Mouse (Mus musculus) c-Kit-positive CD71-positive TER-119-negative erythroid progenitor cells, embryonic 14.5 days (primary cell): ENCODE measurements around the gene 1810062G17Rik.

ENCODE experiments used
- DNase-seq: peaks from one replicate; pipeline ENCODE4 v3.0.0-alpha.2; 2013; ENCODE audit warnings: low read depth

The 1810062G17Rik gene

DNA sequence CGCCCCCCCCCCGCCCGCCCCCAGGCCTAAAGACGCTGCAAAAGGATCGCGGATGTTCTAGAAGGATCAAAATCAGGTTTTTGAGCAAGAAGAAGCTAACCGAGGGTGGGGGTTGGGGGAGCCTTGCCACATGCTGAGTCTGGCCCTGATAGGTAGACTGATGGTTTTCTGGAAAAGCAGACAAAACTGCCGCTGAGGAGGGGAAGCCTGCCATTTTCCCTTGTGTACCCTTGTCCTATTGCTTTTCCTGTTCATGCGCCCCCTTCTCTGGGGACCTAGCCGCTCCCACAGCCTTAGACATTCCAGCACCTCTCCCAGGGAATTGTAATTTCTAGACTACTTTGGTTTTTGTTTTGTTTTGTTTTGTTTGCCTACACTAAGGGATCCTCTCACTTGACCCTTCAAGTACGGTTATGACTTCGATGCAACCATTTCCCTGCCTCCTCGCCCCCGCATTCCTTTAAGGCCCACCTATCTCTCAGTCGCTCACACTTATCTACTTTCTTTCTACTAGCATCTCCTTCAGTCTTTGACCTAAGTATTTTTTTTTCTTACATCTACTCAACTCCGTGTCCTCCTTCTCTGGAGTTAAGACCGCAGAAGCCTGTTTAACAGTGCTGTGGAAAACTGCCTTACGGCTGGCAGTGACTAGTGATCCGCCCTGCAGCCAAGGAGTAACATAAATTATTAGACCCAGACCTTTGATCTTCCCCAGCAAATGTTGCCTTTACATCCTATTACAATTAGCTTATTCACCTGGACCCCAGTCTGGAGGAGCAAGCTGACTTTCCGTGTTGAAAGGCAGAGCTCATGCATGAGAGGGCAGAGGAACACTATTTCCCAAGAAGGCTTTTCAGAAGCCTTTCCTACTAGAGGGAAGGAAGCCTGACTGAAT lies 771 bp downstream of the 1810062G17Rik start:
- no peak for DNase-seq

DNA sequence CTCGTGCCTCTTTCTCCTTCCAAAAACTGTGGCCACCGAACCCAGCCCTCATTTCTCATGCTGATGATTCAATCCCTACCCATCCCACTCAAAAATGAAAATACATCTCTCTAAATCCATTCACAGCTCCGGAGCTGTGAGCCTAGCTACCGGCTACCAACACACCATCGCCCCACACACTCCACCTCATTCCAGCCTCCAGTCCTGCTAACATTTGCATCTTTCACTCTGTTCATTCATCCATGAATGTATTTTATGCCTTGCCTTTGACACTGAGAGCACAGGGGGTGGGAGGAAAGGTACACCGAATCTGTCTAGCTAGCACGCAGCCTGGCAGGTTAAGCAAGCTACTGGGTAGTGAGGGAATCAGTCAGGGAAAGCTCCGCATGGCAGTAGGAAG lies 3.0 kb downstream of the 1810062G17Rik start:
- no peak for DNase-seq

DNA sequence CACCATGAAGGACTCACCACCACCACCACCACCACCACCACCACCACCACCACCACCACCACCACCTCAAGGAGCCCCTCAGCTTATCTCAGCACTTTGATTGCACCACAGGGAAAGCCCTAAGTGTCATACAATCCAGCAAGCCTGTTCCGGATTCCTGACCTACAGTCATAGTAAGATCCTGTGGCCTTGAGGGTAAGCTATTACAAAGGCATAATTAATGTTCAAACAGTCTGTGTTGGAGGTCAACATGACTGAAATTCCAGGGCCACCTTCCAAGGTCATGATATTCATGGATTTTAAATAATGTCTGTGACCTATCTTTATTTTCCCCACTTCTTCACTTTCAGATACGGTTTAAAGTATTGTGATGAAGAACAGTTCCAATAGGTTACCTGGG lies 4.7 kb downstream of the 1810062G17Rik start:
- DNase-seq: no peak

DNA sequence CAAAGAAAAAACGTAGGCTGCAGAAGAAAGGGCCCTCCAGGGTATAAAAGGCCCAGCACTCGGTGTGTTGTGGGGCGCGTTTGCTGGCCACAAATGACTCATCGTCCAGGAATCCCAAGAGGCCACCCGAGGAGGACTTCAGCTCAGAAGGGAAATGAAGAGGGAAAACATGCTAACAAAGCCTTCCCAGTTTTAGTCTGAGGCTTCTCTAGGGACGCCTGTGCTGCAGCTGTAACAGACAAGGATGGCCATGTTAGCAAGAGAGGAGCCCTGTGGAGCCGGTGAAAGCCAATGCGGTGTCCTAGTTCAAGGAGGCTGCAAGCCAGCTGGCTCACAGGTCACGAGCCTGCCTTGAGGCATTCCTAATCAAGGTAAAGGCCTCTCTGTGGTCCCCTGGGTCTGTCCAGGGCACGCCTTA lies 6.0 kb downstream of the 1810062G17Rik start:
- DNase-seq: no peak

DNA sequence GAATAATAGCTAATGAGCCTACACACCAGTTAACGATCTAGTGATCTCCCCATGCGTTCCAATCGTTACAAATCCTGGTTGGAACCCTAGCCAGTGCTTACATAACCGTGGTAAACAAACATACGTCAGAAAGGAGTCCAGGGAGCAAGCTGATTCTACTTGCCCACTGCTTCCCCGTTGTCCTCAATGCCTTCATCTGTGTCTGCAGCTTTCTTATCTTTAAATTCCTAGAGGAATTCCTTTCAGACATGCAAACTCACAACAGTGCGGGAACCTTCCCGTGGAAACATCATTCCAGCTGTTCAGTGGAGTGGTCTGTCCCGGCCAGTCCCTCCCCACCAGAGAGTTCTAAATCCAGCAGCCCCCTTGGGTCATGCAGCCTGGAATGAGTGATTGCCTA lies 7.2 kb downstream of the 1810062G17Rik start:
- DNase-seq: no peak

DNA sequence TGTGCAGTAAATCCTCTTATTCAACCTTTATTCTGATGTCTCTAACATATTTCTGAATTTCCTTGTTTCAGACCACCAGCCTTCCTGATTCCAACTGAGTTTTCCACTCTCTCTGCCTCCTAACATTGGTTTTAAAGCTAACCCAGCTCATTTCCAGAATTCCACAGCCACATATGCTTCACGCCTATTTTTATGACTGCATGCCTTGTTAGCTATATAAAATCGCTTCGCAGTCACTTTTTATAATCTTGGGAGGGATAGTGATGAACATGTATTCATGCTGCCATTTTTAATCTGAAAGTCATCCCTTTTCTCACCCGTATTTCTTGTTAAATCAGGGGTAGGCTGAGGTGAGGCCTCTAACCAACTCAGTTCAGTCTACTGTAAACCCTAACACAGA lies 8.6 kb downstream of the 1810062G17Rik start:
- no peak for DNase-seq

DNA sequence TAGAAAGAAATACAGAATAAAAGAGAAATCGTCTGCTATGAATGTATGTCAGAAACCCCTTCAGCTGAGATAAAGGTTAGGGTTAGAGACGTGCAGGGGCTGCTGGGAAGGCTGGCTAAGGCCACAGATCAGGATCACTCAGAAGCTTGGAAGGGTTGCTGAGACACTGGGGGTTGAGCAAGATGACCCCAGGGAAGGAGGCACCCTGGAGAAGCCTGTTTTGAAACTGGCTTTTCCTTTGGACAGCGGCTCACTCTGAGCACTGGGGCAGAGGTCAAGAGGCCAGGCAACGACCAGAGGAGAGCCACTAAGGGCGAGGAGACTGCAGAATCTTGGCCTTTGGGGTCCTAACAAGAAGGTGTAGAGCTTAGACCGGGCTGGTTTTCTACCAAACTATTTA lies 10.4 kb downstream of the 1810062G17Rik start:
- DNase-seq: no peak

DNA sequence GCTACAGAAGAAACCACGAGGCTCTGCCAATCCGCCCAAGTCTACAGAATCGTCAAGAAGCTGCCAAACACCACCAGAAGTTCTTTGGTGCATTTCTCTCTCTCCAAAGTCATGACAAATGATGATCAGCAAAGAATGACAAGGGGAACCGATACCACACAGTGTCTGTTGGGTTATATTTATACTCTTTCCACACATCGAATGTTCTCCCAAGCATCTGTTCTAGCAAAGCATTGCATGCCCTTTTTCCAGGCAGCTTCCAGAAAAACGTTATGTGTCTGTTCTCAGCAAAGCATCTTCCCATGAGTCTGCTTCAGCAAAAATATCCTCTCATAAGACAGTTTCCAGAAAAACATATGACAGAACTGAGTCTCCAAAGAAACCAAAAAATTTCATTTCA lies 11.1 kb downstream of the 1810062G17Rik start:
- DNase-seq: no peak

DNA sequence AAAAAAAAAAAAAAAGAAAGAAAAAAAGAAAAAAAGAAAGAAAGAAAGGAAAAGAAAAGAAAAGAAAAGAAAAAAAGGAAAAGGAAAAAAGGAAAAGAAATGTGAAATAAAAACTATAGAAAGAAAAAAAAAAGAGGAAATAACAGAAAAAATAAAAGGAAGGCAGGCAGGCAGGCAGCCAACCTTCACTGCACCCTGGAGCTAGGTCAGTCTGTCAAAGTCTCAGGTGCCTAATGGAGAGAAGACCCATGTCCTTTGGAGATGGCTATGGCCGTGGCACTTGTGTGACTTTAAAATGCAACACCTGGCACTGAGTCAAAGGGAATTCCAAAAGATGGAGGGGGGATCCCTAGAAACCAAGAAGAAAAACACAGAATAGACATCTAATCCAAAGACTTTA lies 12.6 kb downstream of the 1810062G17Rik start:
- no peak for DNase-seq

DNA sequence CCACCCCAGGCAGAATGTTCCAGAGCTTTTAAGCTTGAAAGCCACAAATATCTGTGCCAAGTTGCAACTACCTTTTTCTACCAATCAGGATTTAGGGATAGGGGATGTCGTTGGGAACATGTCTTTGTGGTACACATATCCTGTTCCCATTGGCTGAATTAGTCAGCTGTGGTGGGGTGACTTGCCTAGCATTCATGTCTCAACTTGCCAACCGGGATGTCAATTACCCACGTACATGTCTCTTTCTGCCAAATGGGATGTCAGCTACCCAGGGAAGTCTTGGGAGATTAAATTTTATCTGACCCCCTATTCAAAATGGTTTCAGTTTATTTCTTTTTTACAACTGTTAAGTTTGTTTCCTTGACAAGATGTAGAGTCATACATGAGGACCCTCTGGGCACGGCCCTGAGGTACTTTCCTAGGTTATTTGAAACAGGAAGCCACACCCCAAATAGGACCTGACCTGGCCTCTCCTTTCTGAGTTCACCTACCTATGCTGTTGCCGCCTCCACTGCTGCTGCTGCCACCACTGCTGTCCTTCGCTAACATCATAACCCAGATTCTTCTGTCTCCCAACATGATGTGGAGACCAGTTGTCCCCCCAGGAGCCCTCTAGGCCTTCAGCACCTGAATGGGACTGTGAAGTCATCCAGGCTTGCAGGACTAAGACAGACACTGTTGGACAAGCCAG lies 13.3 kb downstream of the 1810062G17Rik start:
- DNase-seq: no peak

DNA sequence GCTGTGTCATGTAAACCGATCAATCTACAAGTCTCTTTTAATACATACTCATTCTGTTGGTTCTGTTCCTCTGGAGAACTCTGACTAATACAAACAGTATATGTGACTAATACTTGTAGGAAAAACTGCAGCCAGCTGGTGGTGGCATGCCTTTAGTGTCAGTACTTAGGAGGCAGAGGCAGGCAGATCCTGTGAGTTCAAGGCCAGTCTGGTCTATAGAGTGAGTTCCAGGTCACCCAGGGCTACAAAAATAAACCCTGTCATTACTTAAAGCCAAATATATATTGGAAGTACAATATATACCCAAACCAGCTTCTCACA lies 13.8 kb downstream of the 1810062G17Rik start:
- DNase-seq: no peak

DNA sequence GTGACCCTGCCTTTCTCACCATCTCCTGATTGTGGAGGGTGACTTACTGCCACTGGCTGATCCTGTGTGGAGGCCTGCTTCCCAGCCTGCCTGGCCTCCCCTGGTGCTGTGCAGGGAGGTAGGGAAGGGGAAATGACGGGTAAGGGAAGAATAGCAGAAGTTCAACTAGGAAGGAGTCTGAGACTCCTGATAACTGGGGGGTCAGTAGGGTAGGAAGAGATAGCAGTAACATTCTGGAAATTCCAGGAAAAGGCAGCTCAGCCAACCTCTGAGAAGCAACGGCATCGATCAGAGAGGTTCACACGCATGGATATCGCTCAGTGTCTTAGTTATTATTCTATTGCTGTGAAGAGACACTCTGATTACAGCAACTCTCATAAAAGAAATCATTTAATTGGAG lies 15.8 kb downstream of the 1810062G17Rik start:
- no peak for DNase-seq

DNA sequence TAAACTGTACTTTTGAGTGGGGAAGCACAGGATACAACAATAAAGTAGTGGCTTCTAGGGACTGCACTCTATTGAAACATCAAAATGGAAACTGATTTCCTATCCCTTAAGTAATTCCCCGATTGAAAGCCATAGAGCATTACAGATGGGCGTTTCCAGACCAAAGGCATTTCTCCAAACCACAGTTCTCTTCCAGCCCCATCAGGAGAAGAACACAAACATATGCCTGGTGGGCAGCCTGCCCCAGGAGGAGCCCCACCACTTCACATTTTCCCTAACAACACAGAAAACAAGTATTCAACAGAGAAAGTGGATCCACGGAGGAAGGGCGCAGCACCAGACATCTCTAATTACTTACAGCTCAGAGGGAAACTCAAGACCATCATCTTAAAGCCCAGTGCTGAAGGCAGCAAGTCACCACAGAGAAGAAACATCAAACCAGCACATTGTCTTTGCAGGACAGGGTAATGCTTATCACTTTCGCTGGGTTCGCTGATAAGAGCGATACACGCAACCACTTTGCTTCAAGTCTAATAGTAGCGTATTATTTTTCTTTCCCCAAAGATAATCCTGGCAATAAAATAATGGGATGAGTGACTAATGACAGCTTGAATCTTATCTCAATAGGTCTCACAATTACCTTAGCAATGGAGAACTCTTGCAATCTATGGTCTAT lies 17.1 kb downstream of the 1810062G17Rik start:
- no peak for DNase-seq

DNA sequence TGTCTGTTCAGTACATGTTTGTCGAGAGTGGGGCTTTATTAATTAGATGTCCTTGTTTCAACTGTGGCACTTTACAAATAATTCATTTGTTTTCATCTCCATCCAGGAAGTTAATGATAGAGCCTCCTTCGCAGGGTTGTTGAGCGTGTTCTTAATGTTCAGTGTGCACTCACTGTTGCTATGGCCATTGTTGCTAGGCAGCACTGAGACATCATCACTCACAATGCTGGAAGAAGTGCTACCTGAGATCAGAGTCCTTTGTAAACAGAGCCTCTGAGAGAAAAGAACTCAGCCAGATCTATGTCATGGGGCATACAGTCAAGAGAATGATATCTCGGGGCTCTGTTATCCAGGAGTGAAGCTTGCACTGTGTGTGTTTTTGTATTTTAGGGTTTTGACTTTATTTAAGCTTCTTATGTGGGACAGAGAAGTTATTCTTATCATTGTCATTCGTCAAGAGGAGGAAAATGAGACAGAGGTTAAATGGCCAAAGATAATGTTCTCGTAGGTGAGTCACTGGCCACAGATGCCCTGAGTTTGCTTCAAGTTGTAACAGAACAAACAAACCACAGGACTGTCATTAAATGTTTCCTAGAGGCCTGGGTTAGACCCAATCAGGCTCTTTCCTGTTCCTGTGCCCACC lies 18.0 kb downstream of the 1810062G17Rik start:
- no peak for DNase-seq

DNA sequence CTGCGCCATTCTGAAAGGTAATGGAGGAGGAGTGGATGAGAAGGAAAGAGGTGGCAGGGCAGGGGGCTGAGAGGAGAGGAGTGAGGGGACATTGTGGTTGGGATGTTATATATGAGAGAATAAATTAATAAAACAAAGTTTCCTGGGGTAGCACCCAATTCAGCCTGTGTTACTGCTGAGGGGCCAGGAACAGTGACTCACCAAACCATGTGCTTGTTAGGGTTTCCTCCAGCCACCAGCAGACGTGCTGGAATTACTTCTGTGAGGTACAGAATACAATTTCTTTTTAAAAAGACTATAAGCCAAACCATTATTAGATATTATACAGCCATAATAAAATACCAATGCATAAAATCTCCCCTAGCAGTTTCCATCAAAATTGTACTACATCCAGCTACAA lies 18.9 kb downstream of the 1810062G17Rik start:
- no peak for DNase-seq

DNA sequence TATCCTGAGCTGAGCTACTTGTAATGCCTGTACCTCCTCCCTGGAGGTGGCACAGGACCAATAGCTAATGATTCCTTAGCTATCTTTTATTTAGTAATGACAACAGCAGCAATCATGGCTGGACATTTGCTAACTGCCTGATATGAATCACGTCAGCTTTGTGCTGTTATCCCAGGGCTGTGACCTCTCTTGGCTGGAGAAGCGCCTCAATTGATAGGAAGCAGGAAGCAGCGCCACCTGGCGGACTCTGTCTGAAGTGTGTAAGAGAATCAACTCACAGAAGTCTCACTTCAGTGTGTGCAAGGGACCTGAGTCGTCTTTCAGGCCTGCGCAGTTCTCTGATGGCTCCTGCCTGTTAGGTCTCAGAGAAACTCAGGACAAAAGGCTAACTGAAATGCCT lies 19.7 kb downstream of the 1810062G17Rik start:
- peak; percentile 61 for DNase-seq

DNA sequence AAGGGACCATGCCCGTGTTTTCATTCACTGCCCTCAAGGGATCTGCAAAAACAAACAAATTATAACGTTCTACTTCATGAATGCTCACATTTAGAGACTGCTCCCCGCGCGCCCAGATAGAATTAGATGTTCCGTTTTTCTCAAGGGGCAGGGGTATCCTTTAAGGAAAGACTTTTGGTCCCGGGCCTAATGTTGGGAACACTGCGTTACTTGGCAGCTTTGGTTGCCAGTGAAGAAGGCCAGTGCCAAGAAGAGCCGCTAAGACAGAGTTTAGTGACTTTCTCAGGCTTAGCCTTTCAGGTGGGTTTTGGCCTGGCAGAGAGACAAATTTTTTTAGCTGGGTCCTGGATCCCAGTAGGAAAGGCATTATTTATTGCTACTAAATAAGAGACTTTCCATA lies 20.5 kb downstream of the 1810062G17Rik start:
- no peak for DNase-seq

DNA sequence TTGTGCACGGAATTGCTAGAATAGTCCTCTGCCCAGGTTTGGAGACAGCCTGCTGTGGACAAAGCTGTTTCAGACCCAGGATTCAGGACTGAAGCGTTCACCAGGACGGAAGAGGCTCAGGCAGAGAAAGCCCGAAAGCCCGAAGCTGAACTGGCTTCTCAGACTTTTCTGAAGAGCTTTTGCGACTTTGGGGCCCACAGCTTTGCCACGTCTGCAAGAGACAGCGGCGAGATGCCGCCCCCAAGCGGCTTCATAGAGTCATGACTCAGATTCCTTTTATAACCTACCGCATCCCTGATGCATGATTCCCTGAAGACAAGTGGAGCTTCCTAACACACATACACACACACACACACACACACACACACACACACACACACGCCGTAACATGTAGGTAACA lies 21.0 kb downstream of the 1810062G17Rik start:
- DNase-seq: peak; percentile 35

DNA sequence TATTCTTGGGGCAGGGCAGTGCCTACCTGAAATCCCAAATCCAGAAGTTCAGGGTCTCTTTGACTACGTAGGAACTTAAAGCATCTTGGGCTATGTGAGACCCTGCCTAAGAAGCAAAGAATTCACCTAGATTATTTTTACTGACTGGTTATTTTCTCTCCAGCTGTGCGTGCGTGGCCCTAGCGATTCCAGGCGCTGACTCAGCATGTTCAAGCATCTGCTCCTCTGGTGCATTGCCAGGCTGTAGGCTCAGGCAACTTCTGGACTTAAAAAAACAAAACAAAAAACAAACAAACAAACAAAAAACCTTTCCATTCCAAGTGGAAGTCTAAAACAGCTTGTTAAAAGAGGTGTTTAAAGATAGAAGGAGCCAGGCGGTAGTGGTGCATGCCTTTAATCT lies 22.5 kb downstream of the 1810062G17Rik start:
- no peak for DNase-seq

DNA sequence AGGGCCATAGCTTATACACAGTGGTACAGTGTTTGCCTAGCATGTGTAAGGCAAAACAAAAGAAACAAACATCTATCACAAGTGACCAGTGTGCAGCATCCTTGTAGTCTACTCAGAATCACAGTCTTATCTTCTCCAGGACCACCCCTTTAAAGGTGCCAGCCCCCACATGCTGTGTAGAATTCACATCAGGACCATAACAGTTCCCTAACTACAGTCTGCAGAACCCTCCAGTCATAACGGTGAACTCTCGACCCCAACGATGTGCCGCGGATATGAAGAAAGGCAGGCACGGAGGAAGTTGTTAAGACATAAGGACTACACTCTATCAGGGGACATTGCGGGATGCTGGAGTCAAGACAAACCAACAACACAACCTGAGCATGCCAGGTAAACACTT lies 23.7 kb downstream of the 1810062G17Rik start:
- DNase-seq: no peak

DNA sequence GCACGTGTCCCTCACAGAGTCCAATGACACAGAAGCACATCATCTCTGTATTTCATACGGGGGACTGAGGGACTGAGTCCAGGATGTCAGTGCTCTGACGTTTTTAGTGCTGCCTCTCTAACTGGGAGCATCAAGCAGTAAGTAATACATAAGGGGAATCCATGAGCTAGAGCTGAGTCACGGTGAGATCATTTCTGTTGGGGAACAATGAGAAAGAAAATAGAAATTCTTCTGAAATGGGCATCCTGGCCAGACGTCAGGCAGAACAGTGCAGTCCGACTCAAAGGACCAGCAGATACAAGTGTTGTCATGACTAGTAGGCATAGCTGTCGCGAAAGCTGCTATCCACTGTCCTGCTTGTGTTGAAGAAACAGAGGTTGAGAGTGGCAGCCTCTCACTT lies 25.2 kb downstream of the 1810062G17Rik start:
- no peak for DNase-seq

DNA sequence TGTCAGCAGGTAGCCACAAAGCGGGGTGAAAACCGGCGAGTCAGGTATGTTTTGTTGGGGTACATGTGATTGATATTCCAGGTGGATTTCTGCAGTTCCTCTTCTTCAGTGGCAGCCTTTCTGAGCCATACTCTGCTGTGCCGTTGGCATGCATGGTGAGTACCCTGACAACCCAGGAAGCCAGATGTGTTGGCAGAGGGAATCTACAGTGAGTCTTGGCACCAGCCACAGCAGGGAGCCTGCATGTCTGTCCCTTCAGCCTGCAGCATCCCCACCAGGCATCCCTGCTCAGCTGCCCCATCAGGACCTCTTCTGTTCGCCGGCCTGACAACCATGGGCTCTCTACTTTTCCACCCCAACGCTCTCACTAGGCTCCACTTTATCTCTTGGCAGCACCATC lies 25.8 kb downstream of the 1810062G17Rik start:
- DNase-seq: no peak

DNA sequence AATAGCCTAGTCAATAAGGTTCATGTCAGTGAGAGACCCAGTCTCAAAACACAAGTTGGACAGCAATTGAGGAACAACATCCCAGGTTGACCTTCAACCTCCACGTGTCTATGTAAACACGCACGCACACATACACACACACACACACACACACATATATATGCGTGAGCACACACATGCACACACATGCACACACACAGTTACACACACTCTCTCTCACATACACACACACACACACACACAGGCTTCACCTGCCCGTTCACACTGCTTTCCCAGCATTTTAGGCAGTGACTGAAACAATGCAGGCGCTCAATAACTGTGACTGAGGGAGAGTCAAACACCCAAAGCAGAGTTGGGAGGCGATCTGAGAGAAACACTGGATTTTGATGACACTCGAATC lies 29.6 kb downstream of the 1810062G17Rik start:
- DNase-seq: no peak
